Mouse (Mus musculus) hindbrain, embryonic 14.5 days (tissue): ENCODE measurements around the gene Gpr108. TPM values are rescaled to one million over a fixed set of nuclear protein-coding genes. Genes with fewer than 3 reads are reported as not detected.

Source experiments
- ATAC-seq: fragments of 200-750 bp; cut with Nextera tagmentation; 2 replicates; pipeline ENCODE4 v1.8.0; 2017; ENCODE audit warnings: moderate number of reproducible peaks, mild to moderate bottlenecking, moderate TSS enrichment, moderate library complexity; ENCODE audit not compliant: low FRiP score
- DNase-seq: peaks from one replicate; pipeline ENCODE4 v3.0.0-alpha.2; 2015; ENCODE audit warnings: low spot score
- H3K27ac ChIP-seq: fragments of 300-500 bp; sonication (generic); 2 replicates; pipeline ENCODE4 v1.5.1; 2014; ENCODE audit warnings: mild to moderate bottlenecking, moderate library complexity
- H3K27me3 ChIP-seq: fragments of 300-500 bp; sonication (generic); 2 replicates; pipeline ENCODE4 v1.6.1; 2014; ENCODE audit warnings: mild to moderate bottlenecking, low read length, mixed read lengths; ENCODE audit not compliant: control insufficient read depth, insufficient read depth
- H3K36me3 ChIP-seq: fragments of 300-500 bp; sonication (generic); replicated peaks from 2 replicates; pipeline ENCODE4 v1.6.1; 2014; ENCODE audit not compliant: control insufficient read depth, insufficient read depth
- H3K4me1 ChIP-seq: fragments of 300-500 bp; sonication (generic); replicated peaks from 2 replicates; pipeline ENCODE4 v1.6.1; 2014; ENCODE audit warnings: antibody characterized with exemption, low read length, mixed read lengths; ENCODE audit not compliant: control insufficient read depth, insufficient read depth
- H3K4me2 ChIP-seq: fragments of 300-500 bp; sonication (generic); replicated peaks from 2 replicates; pipeline ENCODE4 v1.6.1; 2014; ENCODE audit warnings: mild to moderate bottlenecking, moderate library complexity
- H3K4me3 ChIP-seq: fragments of 300-500 bp; sonication (generic); replicated peaks from 2 replicates; pipeline ENCODE4 v1.5.1; 2014; ENCODE audit warnings: mild to moderate bottlenecking, low read length
- H3K9ac ChIP-seq: fragments of 300-500 bp; sonication (generic); 2 replicates; pipeline ENCODE4 v1.6.1; 2014
- H3K9me3 ChIP-seq: fragments of 300-500 bp; sonication (generic); 2 replicates; pipeline ENCODE4 v1.6.1; 2016; ENCODE audit warnings: low read length; ENCODE audit not compliant: control insufficient read depth
- WGBS: fragments of 180-500 bp; shearing (Covaris S2); extraction: QIAGEN DNeasy Blood & Tissue Kit; methylation state at CpG from one replicate; pipeline ENCODE4 v1.1.7; 2014; 5-methylcytosine and 5-hydroxymethylcytosine counted together
- polyA plus RNA-seq: library from polyadenylated mRNA; unstranded; fragments of >200 nt; fragmentation: Nextera tagmentation; extraction: Ambion mirVana; gene quantifications from 2 replicates; pipeline ENCODE4 v1.2.1, GENCODE M21; 2014

The Gpr108 gene
- polyA plus RNA-seq, 1 experiment from 2014 or later: 22.1 TPM

DNA sequence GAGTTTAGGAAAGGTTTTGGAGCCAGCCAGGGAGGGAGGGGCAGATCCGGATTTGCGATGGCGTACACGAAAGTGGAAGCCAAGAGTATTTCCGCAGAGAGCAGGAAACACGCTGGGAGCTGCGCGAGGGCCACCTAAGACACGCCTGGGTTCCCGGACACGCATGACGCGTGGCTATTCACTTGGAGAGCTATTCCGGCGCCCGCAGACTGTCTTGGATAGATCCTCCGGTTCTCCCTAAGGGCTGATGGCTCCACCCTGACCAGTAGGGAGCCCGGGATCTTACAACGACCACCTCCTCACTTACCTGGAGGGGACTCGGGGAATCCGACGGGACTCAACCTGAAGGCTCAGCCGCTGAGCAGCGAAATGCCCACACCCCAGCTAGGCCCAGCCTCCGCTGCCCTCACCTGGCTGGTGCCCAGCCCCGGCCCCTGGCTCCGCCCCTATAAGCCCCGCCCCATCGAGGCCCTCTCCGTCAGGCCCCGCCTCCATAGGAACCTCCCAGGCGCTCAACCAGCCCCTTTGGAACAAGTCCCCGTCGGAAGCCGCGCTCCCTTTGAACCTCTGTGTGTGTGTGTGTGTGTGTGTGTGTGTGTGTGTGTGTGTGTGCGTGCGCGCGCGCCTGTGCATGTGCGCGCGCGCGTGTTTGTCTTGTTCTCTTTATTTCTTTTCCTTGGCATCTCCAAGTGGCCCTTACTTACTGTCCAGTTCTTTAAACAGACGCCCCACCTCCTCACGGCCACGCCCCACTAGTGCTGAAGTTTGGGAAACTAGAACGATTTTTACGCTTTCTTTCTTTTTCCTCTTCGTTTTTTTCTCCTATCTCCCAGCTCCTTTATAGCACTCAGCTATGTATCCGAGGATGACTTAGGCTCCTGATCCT is 27.1 kb upstream of the Gpr108 start:
- no peak overlapping the region for H3K27ac ChIP-seq
- ATAC-seq (peak; percentile 56), DNase-seq (peak; percentile 51)
- peak overlapping the region; percentile 59 for H3K4me2 ChIP-seq
- H3K27me3 ChIP-seq: peaks cover 40% of the 10 kb centered on the region
- peaks cover 10% of the 10 kb centered on the region for H3K4me1 ChIP-seq
- peak overlapping the region; percentile 52 for H3K9ac ChIP-seq
- H3K36me3 ChIP-seq: no peaks in the 10 kb centered on the region
- peak overlapping the region; percentile 40 for H3K4me3 ChIP-seq
- no peaks in the 10 kb centered on the region for H3K9me3 ChIP-seq
- WGBS: 1% methylated on average over 43 of the region's 53 CpGs

DNA sequence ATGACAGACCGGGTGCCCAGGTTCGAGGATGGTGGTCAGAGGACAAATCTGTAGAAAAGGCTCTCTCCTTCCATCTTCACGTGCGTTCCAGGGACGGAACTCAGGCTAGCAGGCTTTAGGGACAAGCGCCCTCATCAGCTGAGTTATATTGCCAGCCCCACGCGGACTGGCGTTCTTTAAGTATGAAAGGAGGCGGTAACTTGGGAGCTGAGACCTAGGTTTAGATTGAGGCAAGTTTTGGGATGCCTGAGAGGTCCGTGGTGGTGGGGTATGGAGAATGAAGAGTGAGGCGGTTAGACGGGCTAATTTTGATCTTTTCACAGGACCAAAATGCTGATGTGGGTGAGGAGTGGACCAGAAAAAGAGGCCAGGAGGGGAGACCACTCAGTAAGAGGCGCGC is 26.4 kb upstream of the Gpr108 start:
- 8% methylated on average over 15 of the region's 15 CpGs for WGBS
- Histone ChIP-seq H3K27me3 (peaks cover 40% of the 10 kb centered on the region), H3K27ac (no peak overlapping the region), H3K4me2 (peak overlapping the region; percentile 59), H3K36me3 (no peaks in the 10 kb centered on the region), H3K4me1 (peaks cover 10% of the 10 kb centered on the region), H3K9me3 (no peaks in the 10 kb centered on the region), H3K4me3 (peak overlapping the region; percentile 40), H3K9ac (peak overlapping the region; percentile 52)
- DNase-seq (no peak), ATAC-seq (no peak)

DNA sequence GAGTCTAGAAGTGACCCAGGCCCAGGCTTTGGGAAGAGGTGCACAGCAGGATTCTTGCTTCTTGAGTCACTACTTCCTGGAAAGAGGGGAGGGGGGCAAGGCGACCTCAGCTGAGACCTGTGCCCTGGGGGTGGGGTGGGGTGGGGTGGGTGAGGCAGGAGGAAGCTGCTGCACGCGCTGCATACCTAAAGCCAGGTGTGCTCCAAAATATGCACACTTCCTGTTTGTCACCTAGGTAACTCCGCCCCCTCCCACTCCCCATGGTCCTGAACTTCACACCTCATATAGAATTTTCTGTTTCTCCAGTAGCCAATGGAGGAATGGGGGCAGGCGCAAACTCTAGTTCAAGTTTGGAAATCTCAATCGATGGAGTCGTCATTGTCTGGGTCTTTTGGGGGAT is 25.6 kb upstream of the Gpr108 start:
- Histone ChIP-seq H3K27me3 (peaks cover 40% of the 10 kb centered on the region), H3K4me1 (peaks cover 10% of the 10 kb centered on the region), H3K36me3 (no peaks in the 10 kb centered on the region), H3K4me3 (no peak overlapping the region), H3K4me2 (no peak overlapping the region), H3K9me3 (no peaks in the 10 kb centered on the region), H3K27ac (no peak overlapping the region), H3K9ac (no peak overlapping the region)
- DNase-seq (no peak), ATAC-seq (no peak)
- 34% methylated on average over 7 of the region's 7 CpGs for WGBS

DNA sequence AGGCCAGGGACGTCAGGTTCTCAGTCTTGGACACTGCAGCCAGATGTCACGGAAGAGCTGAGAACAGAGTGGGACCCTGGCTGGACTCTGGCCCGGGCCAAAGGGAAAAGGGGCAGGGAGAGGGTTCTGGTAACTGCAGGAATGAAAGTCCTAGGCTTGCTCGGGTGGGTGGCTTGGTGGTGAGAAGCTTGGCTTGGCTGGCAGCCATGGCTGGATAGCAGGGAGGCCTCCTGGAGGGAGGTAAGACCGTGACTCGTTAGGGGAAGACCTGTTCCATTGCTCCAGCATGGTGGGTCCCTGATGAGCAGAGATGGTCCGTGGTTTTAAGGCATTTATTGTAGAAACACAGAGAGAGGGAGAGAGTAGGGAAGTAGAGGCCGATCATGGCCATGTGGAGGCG is 23.1 kb upstream of the Gpr108 start:
- H3K9ac ChIP-seq: no peak overlapping the region
- no peak overlapping the region for H3K27ac ChIP-seq
- no peak overlapping the region for H3K4me3 ChIP-seq
- 69% methylated on average over 8 of the region's 9 CpGs for WGBS
- H3K9me3 ChIP-seq: no peaks in the 10 kb centered on the region
- peaks cover 10% of the 10 kb centered on the region for H3K4me1 ChIP-seq
- DNase-seq: no peak
- no peaks in the 10 kb centered on the region for H3K36me3 ChIP-seq
- no peak for ATAC-seq
- no peak overlapping the region for H3K4me2 ChIP-seq
- peaks cover 38% of the 10 kb centered on the region for H3K27me3 ChIP-seq

DNA sequence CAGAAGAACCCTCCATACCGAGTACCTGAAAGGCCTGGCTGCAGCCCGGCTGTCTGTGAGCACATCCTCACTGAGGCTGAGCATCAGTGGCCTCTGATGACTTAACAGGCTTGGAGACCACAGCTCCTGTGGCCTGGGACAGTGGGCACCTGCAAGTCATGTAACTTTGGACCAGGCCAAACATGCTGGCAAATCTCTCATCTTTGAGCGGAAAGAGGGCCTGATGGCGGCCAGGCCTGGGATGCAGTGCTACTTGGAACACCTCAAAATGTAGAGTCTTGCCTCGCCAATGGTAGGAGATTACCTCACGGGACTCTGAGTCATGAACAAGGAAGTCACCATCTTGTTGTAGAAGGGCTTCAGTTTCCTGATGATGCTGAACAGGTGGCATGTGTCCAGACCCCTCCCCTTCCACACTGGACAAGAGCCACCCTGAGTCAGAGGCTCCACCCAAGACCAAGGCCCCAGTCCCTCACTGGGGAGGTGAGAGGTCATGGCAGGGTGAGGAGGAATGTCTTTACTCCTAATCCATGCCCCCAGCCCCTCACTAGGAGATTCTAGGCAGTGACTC is 19.4 kb upstream of the Gpr108 start:
- H3K27me3 ChIP-seq: 0 out of 2 replicates have a peak, but pooled peaks cover 1% of the 10 kb centered on the region
- 87% methylated on average over 6 of the region's 6 CpGs for WGBS
- H3K4me3 ChIP-seq: no peak overlapping the region

DNA sequence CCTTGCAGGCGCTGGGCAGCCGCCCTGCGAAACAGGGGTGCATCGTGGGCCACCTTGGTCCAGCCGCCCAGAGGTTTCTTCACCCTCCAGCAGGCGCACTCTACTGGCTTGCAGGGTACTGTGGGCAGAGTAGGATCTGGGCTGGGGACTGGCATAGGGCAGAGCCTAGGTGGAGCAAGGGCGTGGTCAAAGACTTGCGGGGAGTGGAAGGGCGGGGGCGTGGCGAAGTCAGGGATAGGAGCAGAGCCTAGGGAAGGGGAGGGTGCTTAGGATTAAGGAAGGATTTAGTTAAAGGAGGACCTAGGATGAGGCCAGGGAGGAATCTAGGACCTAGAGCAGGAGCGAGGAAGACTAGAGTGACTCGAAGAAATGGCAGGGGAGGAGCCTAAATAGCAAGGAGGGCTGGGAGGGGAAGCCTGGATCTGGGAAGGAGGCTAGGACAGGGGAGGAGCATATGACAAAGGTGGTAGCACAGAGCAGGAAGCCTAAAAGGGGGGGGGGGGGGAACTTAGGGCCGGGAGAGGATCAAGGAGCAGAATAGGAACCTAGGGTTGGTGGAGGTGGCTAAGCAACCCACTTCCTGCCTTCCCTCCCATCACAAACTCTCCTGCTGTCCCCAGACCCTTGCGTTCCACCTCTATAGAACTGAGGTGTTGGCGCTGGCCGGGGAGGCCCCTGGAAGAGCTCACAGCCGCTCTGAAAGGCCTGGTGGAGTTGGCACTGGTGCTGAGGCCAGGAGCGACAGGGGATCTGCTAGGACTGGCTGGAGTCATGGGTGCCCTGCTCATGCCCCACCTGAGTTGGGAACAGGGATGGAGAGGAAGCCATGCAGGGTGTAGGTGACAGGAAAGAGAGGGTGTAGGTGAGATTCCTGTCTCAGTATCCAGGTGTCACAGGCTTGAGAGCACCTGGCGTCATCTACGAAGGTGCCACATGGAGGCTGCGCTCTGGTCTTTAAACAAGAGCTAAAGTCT is 17.0 kb upstream of the Gpr108 start:
- Histone ChIP-seq H3K9ac (no peak overlapping the region), H3K4me2 (no peak overlapping the region), H3K27ac (no peak overlapping the region), H3K4me3 (no peak overlapping the region), H3K36me3 (peaks cover 3% of the 10 kb centered on the region; the same call in 1 of the 2 replicates), H3K9me3 (no peaks in the 10 kb centered on the region), H3K27me3 (no peaks in the 10 kb centered on the region), H3K4me1 (no peaks in the 10 kb centered on the region)
- WGBS: 32% methylated on average over 21 of the region's 22 CpGs
- DNase-seq (no peak), ATAC-seq (peak; percentile 36; the same call in 1 of the 2 replicates)

More for the DNA sequence above, 19.4 kb upstream of the Gpr108 start:
- H3K9me3 ChIP-seq: no peaks in the 10 kb centered on the region
- no peaks in the 10 kb centered on the region for H3K4me1 ChIP-seq
- H3K9ac ChIP-seq: no peak overlapping the region
- H3K27ac ChIP-seq: no peak overlapping the region
- no peaks in the 10 kb centered on the region for H3K36me3 ChIP-seq
- ATAC-seq: no peak
- no peak overlapping the region for H3K4me2 ChIP-seq
- DNase-seq: no peak

DNA sequence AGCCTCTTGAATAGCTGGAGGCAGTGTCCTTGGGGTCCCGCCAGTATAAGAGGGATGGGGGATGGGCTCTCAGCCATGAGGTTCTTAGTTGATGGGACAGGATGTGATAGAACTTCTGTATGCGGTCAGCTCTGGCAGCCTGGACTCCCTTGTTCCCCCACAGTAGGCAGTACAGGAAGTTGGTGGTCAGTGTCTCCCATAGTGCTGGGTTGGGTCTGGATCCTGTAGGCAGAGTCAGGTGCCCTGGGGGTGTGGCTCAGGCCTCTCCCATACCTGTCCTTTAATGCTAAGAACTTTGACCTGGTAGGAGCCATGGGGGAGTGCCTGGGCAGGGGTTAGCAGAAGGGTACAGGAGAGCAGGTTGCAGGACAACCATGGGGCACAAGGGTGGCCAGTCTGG is 15.9 kb upstream of the Gpr108 start:
- H3K9me3 ChIP-seq: no peaks in the 10 kb centered on the region
- no peaks in the 10 kb centered on the region for H3K27me3 ChIP-seq
- no peak overlapping the region for H3K4me3 ChIP-seq
- no peak overlapping the region for H3K9ac ChIP-seq
- no peak for ATAC-seq
- DNase-seq: no peak
- H3K4me1 ChIP-seq: no peaks in the 10 kb centered on the region
- peaks cover 8% of the 10 kb centered on the region; the same call in 1 of the 2 replicates for H3K36me3 ChIP-seq
- no peak overlapping the region for H3K27ac ChIP-seq
- H3K4me2 ChIP-seq: no peak overlapping the region
- WGBS: 85% methylated on average over 2 of the region's 2 CpGs

DNA sequence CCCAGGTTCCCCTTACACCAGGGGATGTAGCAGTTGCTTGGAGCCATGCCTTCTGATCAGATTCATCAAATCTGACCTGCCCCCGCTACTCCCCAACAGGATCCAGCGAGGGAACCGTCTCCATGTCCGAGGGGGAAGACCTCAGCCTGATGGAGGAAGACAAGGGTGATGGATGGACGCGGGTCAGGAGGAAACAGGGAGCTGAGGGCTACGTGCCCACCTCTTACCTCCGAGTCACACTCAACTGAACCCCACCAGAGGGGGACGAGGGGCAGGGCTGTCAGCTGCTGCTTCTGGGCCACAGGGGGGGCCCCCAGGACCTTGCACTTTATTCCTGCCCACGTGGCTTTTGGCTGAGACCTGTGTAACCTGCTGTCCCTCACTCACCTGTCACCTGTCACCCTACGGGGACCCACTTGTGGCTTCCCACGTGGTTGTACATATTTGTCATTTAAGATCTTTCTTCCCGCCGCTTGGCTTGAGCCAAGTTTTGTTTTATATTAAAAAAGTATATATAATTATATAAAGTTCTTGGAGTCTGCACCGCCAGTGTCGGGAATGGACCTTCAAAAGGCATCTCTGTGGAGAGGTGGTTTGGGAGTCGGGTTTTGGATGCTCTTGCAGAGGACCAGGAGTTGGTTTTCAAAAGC is 14.8 kb upstream of the Gpr108 start:
- no peaks in the 10 kb centered on the region for H3K27me3 ChIP-seq

More for the DNA sequence above, 14.8 kb upstream of the Gpr108 start:
- DNase-seq (no peak), ATAC-seq (no peak)
- Histone ChIP-seq H3K4me1 (no peaks in the 10 kb centered on the region), H3K4me3 (no peak overlapping the region), H3K27ac (no peak overlapping the region), H3K4me2 (no peak overlapping the region), H3K9me3 (no peaks in the 10 kb centered on the region), H3K36me3 (peaks cover 8% of the 10 kb centered on the region; the same call in 1 of the 2 replicates), H3K9ac (no peak overlapping the region)
- WGBS: 92% methylated on average over 17 of the region's 17 CpGs
